Mouse (Mus musculus) myocyte (in vitro differentiated cells): ENCODE results near the gene Gm49395. TPM values are rescaled to one million over a fixed set of nuclear protein-coding genes. Genes with fewer than 3 reads are reported as not detected.

ENCODE experiments used
- H3K27me3 ChIP-seq: one replicate; pipeline ENCODE4 v1.6.1; 2011; ENCODE audit not compliant: control insufficient read depth, insufficient read depth, insufficient read length
- H3K36me3 ChIP-seq: one replicate; pipeline ENCODE4 v1.6.1; 2011; ENCODE audit not compliant: control insufficient read depth, insufficient read depth
- H3K4me2 ChIP-seq: one replicate; pipeline ENCODE4 v1.6.1; 2011; ENCODE audit warnings: low read depth, control low read depth
- H3K4me3 ChIP-seq: one replicate; pipeline ENCODE4 v1.5.1; 2011; ENCODE audit warnings: mild to moderate bottlenecking, control low read depth, moderate library complexity
- H3K79me2 ChIP-seq: one replicate; pipeline ENCODE4 v1.6.1; 2011; ENCODE audit not compliant: control insufficient read depth, insufficient read depth
- H3ac ChIP-seq: one replicate; pipeline ENCODE4 v1.6.1; 2011; ENCODE audit not compliant: control insufficient read depth, insufficient read length
- CEBPB ChIP-seq: IDR thresholded peaks from 2 replicates; pipeline ENCODE4 v1.6.1; 2011; ENCODE audit warnings: mild to moderate bottlenecking, moderate library complexity; ENCODE audit not compliant: poor library complexity, insufficient read depth, severe bottlenecking
- E2F4 ChIP-seq: IDR thresholded peaks from one replicate; pipeline ENCODE4 v1.6.1; 2011; ENCODE audit warnings: mild to moderate bottlenecking, control low read depth, moderate library complexity; ENCODE audit not compliant: insufficient read depth
- MAX ChIP-seq: IDR thresholded peaks from one replicate; pipeline ENCODE4 v1.6.1; 2011; ENCODE audit warnings: low read depth, mild to moderate bottlenecking, control low read depth
- MYOD1 ChIP-seq, 3 experiments: IDR thresholded peaks; one replicate each; pipeline ENCODE4 v1.6.1; 2011; ENCODE audit warnings: control low read depth in 2 of 3, low read depth in 2 of 3, mild to moderate bottlenecking in 2 of 3, moderate library complexity in 1 of 3; ENCODE audit not compliant: insufficient read length in 2 of 3, control insufficient read depth in 1 of 3
- MYOG ChIP-seq, 3 experiments: IDR thresholded peaks; one replicate each; pipeline ENCODE4 v1.6.1; 2011; ENCODE audit warnings: control low read depth in 2 of 3, low read depth in 2 of 3, mild to moderate bottlenecking in 2 of 3; ENCODE audit not compliant: insufficient read length in 2 of 3, control insufficient read depth in 1 of 3, insufficient read depth in 1 of 3
- POLR2A ChIP-seq: IDR thresholded peaks from one replicate; pipeline ENCODE4 v1.6.1; 2011; ENCODE audit warnings: low read depth, mild to moderate bottlenecking, control low read depth, moderate library complexity; ENCODE audit not compliant: insufficient read length
- POLR2AphosphoS2 ChIP-seq: IDR thresholded peaks from one replicate; pipeline ENCODE4 v1.6.1; 2011; ENCODE audit warnings: low read depth, control low read depth; ENCODE audit not compliant: insufficient read length
- REST ChIP-seq: IDR thresholded peaks from one replicate; pipeline ENCODE4 v1.6.1; 2011; ENCODE audit warnings: mild to moderate bottlenecking, control low read depth, moderate library complexity; ENCODE audit not compliant: insufficient read depth, insufficient read length
- SRF ChIP-seq: IDR thresholded peaks from one replicate; pipeline ENCODE4 v1.6.1; 2011; ENCODE audit warnings: low read depth; ENCODE audit not compliant: control insufficient read depth, insufficient read length
- TCF12 ChIP-seq: IDR thresholded peaks from one replicate; pipeline ENCODE4 v1.6.1; 2011; ENCODE audit warnings: mild to moderate bottlenecking, control low read depth; ENCODE audit not compliant: poor library complexity, insufficient read depth, severe bottlenecking
- TCF3 ChIP-seq: IDR thresholded peaks from one replicate; pipeline ENCODE4 v1.6.1; 2011; ENCODE audit warnings: low read depth, control low read depth; ENCODE audit not compliant: insufficient read length
- USF1 ChIP-seq: IDR thresholded peaks from one replicate; pipeline ENCODE4 v1.6.1; 2011; ENCODE audit warnings: low read depth, mild to moderate bottlenecking, control low read depth, moderate library complexity
- polyA plus RNA-seq: library from polyadenylated mRNA; unstranded; fragments of >200 nt; fragmentation: generic; extraction: Trizol; gene quantifications from one replicate; pipeline ENCODE4 v1.2.1, GENCODE M21; 2012; ENCODE audit warnings: missing spikeins

Gene Gm49395
- polyA plus RNA-seq, 1 experiment: 0.23 TPM

DNA sequence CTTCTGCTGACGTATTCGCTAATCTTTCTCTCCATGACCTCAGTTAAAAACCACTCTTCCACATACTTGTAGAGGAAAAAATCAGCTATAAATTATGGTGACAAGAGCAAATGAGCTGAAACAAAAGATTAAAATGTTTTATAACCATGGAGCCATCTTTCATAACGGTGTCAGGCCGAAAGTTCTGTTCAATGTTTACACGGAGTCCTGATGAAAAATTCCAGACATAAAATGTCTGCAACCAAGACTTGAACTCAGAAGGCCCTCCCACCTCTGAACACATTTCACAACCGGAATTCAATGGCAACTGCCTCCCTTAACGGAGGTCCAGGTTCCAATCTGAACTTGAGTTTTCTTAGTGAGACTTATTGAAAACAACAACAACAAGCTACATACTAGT, 19.4 kb downstream of the Gm49395 start:
- Histone ChIP-seq H3K4me3 (no peak overlapping the region), H3K79me2 (no peaks in the 10 kb centered on the region), H3K27me3 (no peaks in the 10 kb centered on the region), H3K36me3 (no peaks in the 10 kb centered on the region), H3K4me2 (no peak overlapping the region), H3ac (no peak overlapping the region)
- TF ChIP-seq USF1 (no peak), CEBPB (no peak), SRF (no peak), MAX (no peak), MYOG (IDR thresholded peaks at IDR 0.05; ENCODE audit: control insufficient read depth in 1 of 3, insufficient read depth in 1 of 3, insufficient read length in 2 of 3, low read depth in 2 of 3) (no peak), MYOD1 (IDR thresholded peaks at IDR 0.05; ENCODE audit: control insufficient read depth in 1 of 3, insufficient read length in 2 of 3, low read depth in 2 of 3) (no peak), REST (no peak), TCF3 (no peak), TCF12 (no peak), E2F4 (no peak), POLR2AphosphoS2 (no peak), POLR2A (no peak)

DNA sequence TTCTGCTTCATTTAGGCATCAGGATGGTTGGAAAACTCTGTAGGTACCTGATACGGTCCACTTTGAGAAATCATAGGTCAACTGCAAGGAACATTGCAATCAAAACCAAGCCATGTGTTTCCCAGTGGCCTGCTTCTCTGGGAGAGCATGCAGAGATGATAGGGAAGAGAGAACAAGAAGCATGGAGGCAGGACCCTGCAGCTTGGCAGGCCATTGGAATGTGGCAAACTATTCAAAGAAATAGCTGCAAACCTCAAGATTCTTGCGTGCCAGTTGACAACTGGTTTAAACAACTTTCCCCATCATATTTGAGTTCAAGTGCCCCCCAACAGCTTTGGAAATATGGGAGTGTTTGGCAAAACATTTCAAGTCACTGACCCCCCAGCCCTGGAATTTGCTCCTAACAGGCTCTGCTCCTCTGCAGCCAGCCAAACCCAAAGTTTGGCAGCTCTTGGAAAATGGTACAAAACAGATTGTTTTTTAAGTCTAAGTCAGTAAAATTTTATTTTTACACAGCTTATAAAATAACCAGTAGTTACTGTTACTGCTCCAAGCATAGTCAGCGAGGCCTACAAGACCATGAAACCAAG, 21.6 kb downstream of the Gm49395 start:
- Histone ChIP-seq H3K27me3 (no peaks in the 10 kb centered on the region), H3K79me2 (no peaks in the 10 kb centered on the region), H3K4me2 (no peak overlapping the region), H3ac (no peak overlapping the region), H3K4me3 (no peak overlapping the region), H3K36me3 (no peaks in the 10 kb centered on the region)
- no peak for TF ChIP-seq MYOD1 (IDR thresholded peaks at IDR 0.05; ENCODE audit: control insufficient read depth in 1 of 3, insufficient read length in 2 of 3, low read depth in 2 of 3)
- TF ChIP-seq TCF3: no peak
- no peak for TF ChIP-seq CEBPB
- no peak for TF ChIP-seq E2F4
- TF ChIP-seq POLR2A: no peak
- no peak for TF ChIP-seq REST
- TF ChIP-seq POLR2AphosphoS2: no peak
- TF ChIP-seq SRF: no peak
- no peak for TF ChIP-seq USF1
- no peak for TF ChIP-seq MAX

GRCm38 (mm10) chr13:115078997-115079685, 22.6 kb downstream of the Gm49395 start:
- Histone ChIP-seq H3ac (no peak overlapping the region), H3K4me2 (no peak overlapping the region), H3K36me3 (no peaks in the 10 kb centered on the region), H3K4me3 (no peak overlapping the region), H3K79me2 (no peaks in the 10 kb centered on the region), H3K27me3 (no peaks in the 10 kb centered on the region)
- TF ChIP-seq MYOG (IDR thresholded peaks at IDR 0.05; ENCODE audit: control insufficient read depth in 1 of 3, insufficient read depth in 1 of 3, insufficient read length in 2 of 3, low read depth in 2 of 3): no peak
- TF ChIP-seq REST: no peak
- no peak for TF ChIP-seq E2F4
- no peak for TF ChIP-seq TCF3
- TF ChIP-seq MYOD1 (IDR thresholded peaks at IDR 0.05; ENCODE audit: control insufficient read depth in 1 of 3, insufficient read length in 2 of 3, low read depth in 2 of 3): no peak
- no peak for TF ChIP-seq POLR2AphosphoS2
- TF ChIP-seq SRF: no peak
- TF ChIP-seq USF1: no peak
- TF ChIP-seq CEBPB: no peak

DNA sequence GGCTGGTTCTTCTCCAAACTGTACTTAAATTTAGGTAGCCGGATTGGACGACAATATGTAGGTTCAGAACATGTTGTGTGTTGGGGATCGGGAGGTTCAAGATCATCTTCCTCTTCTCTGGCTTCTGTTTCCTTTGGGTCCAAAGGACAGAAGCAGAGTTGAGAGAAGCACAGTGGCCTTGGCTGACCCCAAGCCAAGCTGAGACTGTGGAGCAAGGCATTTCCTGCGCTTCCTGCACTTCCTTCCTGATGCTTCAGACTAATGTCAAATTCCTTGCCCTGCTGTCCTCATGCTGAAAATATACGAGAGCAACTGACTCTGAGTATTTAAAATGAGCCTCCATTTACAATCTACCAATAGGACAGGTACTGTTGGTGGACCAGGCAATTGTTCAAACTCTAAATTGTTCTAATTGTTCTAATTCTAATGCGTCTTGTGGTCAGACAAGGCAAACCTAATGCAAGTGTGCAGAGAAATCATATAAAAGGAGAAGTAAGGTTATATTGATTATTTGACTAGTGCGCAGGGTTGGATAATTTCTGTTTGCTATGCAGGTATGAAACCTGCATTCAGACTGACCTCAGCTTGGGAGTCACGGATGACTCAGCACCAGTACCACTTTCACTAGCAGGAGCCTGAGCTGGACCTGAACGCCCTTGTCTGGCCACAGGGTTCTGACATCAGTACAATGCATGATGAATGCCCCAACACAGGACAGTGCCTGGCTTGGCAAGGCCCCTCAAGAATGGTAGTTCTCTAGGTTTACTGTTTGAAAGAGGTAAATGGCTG, 24.2 kb downstream of the Gm49395 start:
- no peak overlapping the region for H3K4me3 ChIP-seq

More for the DNA sequence above, 24.2 kb downstream of the Gm49395 start:
- Histone ChIP-seq H3K27me3 (no peaks in the 10 kb centered on the region), H3K36me3 (no peaks in the 10 kb centered on the region), H3ac (no peak overlapping the region), H3K79me2 (no peaks in the 10 kb centered on the region), H3K4me2 (no peak overlapping the region)
- TF ChIP-seq SRF (no peak), MYOD1 (IDR thresholded peaks at IDR 0.05; ENCODE audit: control insufficient read depth in 1 of 3, insufficient read length in 2 of 3, low read depth in 2 of 3) (no peak), REST (no peak), TCF12 (no peak), E2F4 (no peak), CEBPB (no peak), TCF3 (no peak), POLR2A (no peak), POLR2AphosphoS2 (no peak), MYOG (IDR thresholded peaks at IDR 0.05; ENCODE audit: control insufficient read depth in 1 of 3, insufficient read depth in 1 of 3, insufficient read length in 2 of 3, low read depth in 2 of 3) (no peak), MAX (no peak), USF1 (no peak)
